ENCODE assay signal across 20 mouse cellular contexts in genomic region chr19:14319677-14320191, GRCm38 (mm10).
"Had no signal": no experiment of that assay in that cellular context is flagged by ENCODE, and none has a peak within 500 bp of the region (broad histone marks: within the 10 kb centered on the region; RNA-seq: fewer than 3 reads in every experiment).

No protein-coding gene starts in this region.

- H3K4me3 ChIP-seq: kidney, embryonic 15.5 days; left cerebral cortex, adult 2 months; liver, embryonic 12.5 days; liver, embryonic 15.5 days; lung, embryonic 15.5 days; megakaryocyte, embryonic 14.5 days; midbrain, embryonic 10.5 days had no signal

- H3K27me3 ChIP-seq: kidney, embryonic 15.5 days; liver, embryonic 12.5 days; liver, embryonic 15.5 days; lung, embryonic 15.5 days had no signal

- H3K4me1 ChIP-seq: kidney, embryonic 15.5 days; liver, embryonic 12.5 days; liver, embryonic 15.5 days; lung, embryonic 15.5 days; megakaryocyte, embryonic 14.5 days had no signal

- H3K36me3 ChIP-seq: kidney, embryonic 15.5 days; liver, embryonic 12.5 days; liver, embryonic 15.5 days; lung, embryonic 15.5 days; midbrain, embryonic 10.5 days had no signal

- ATAC-seq: intestine, postnatal 0 days; liver, embryonic 12.5 days; midbrain, embryonic 16.5 days had no signal

- H3K27ac ChIP-seq: kidney, embryonic 15.5 days; left cerebral cortex, adult 2 months; liver, embryonic 12.5 days; liver, embryonic 15.5 days; lung, embryonic 15.5 days; midbrain, embryonic 10.5 days had no signal

- H3K4me2 ChIP-seq: kidney, embryonic 15.5 days; liver, embryonic 12.5 days; liver, embryonic 15.5 days; lung, embryonic 15.5 days had no signal

- H3K9ac ChIP-seq: kidney, embryonic 15.5 days; liver, embryonic 12.5 days; liver, embryonic 15.5 days; lung, embryonic 15.5 days had no signal

- H3K9me3 ChIP-seq: kidney, embryonic 15.5 days; liver, embryonic 12.5 days; liver, embryonic 15.5 days; lung, embryonic 15.5 days; megakaryocyte, embryonic 14.5 days; midbrain, embryonic 10.5 days had no signal

- DNase-seq: kidney, adult 8-10 months; kidney, postnatal 10 days; kidney, postnatal 36 days; layer of hippocampus, postnatal 36 days; left cerebral cortex, postnatal 4 days; liver; lung, adult 18-20 months; lung, postnatal 10 days; lung, postnatal 36 days; thymus, adult 18-20 months; thymus, postnatal 36 days had no signal
